Mouse (Mus musculus) adrenal gland, postnatal 14 days (tissue): Measurements from ENCODE around the gene Sprr2a3. TPM values are rescaled to one million over a fixed set of nuclear protein-coding genes. Genes with fewer than 3 reads are reported as not detected.

Experiments used
- total RNA-seq: library from RNA; stranded (reverse); gene quantifications from 2 replicates; pipeline ENCODE4 v1.2.3, GENCODE M21; 2021

Sprr2a3 gene
- total RNA-seq, 1 experiment from 2014 or later = not detected

Other genes starting within 250 kb of the Sprr2a3 start
- 0.19 and 0.41 TPM in 2 replicates for gene Lor, start 202.3 kb upstream of the Sprr2a3 start, total RNA-seq
- gene Prr9, start 161.5 kb upstream of the Sprr2a3 start, total RNA-seq = not detected in 2 replicates
- gene Lelp1, start 142.7 kb upstream of the Sprr2a3 start, total RNA-seq = not detected in 2 replicates
- gene Sprr2a1, start 69.6 kb upstream of the Sprr2a3 start, total RNA-seq = not detected in 2 replicates
- gene Sprr2a2, start 69.5 kb upstream of the Sprr2a3 start, total RNA-seq = not detected in 2 replicates
- gene Sprr2b, start 31.2 kb downstream of the Sprr2a3 start, total RNA-seq = not detected in 2 replicates
- not detected in 2 replicates for gene Sprr2d, start 53.7 kb downstream of the Sprr2a3 start, total RNA-seq
- gene Sprr2e, start 66.7 kb downstream of the Sprr2a3 start, total RNA-seq = not detected in 2 replicates
- gene Sprr2f, start 79.8 kb downstream of the Sprr2a3 start, total RNA-seq = not detected in 2 replicates
- gene Sprr2h, start 100.3 kb downstream of the Sprr2a3 start, total RNA-seq = not detected in 2 replicates
- not detected in 2 replicates for gene Sprr2i, start 122.6 kb downstream of the Sprr2a3 start, total RNA-seq
- not detected in 2 replicates for gene Sprr2j-ps, start 132.7 kb downstream of the Sprr2a3 start, total RNA-seq
- 1.6 and 7.1 TPM in 2 replicates for gene Gm9774, start 144.0 kb downstream of the Sprr2a3 start, total RNA-seq
- gene Sprr2k, start 147.2 kb downstream of the Sprr2a3 start, total RNA-seq = not detected in 2 replicates
- gene Sprr1b, start 153.4 kb downstream of the Sprr2a3 start, total RNA-seq = not detected in 2 replicates
- gene Sprr3, start 173.3 kb downstream of the Sprr2a3 start, total RNA-seq = not detected in 2 replicates
- gene Sprr1a, start 200.5 kb downstream of the Sprr2a3 start, total RNA-seq = not detected in 2 replicates
- gene Sprr4, start 215.1 kb downstream of the Sprr2a3 start, total RNA-seq = not detected in 2 replicates
- not detected in 2 replicates for gene 2310046K23Rik, start 249.1 kb downstream of the Sprr2a3 start, total RNA-seq